Mouse (Mus musculus): ENCODE results near the gene Celf1.
"Not testable (repeated sequence)": the region's sequence is repeated elsewhere in the genome, so short reads cannot be mapped to it uniquely, and the experiment has no call there.

Celf1 gene

DNA sequence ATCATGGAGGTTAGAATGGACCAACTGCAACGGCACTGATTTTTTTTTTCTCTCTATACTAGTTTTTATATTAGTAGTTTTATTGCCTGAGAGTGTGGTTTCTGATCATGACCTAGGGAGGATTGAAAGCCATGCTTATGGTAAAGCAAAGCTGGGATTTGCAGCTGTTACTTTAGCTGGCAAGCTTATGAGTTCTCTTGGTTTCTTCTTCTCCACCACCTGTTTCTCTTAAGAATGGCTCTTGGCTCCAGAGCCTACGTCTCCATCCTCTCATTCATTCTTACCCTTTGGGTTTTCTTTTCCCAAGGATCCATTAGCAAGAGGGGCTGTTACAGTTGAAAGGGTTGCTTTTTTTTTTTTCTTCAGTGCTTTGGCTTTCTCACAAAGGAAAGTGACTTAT lies 1.6 kb downstream of the Celf1 start:
- no peak for DNase-seq

DNA sequence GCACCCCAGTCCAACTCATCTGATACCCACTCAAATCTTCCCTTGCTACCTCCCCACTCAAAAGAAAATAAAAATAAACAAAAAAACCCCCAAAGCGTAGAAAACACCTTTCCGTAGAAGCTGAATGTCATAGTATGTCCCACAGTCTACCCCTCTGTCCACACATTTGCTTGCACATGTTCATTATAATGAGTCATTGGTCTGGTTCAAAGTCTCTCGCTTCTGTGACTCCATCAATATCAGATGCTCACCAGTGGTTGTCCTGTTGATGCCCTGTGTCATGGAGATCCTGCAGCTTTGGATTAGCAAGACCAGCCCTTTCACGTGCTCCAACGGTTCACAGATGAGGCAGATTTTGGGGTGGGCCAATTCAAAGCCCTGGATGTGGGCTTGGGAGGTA lies 10.0 kb downstream of the Celf1 start:
- DNase-seq, result no peak

- DNase-seq, result no peak
Observed at GRCm38 (mm10) chr2:90950582-90951194, 10.5 kb downstream of the Celf1 start.

GRCm38 (mm10) chr2:90953461-90953860 lies 13.3 kb downstream of the Celf1 start:
- DNase-seq, result no peak

- no peak for DNase-seq
Observed at GRCm38 (mm10) chr2:90956053-90956452, 15.9 kb downstream of the Celf1 start.

GRCm38 (mm10) chr2:90958856-90959255 lies 18.7 kb downstream of the Celf1 start:
- DNase-seq, result no peak

DNA sequence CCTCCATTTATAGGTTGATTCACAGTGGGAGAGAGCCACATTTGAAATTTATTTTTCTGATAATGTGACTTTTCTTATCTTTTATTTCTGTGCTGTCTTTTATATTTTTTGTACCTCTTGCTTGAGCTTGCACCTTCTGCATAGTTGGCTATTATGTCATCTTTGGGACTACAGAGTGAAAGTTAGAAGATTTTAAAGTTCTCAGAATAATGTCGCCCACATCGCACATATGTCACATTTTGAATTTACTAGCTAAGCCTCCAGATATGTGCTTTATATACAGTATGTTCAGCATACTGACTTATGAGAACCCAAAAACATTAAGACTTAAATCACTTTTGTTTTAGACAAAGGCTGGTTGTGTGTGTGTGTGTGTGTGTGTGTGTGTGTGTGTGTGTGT lies 19.8 kb downstream of the Celf1 start:
- no peak for DNase-seq

- DNase-seq, result no peak
Observed at GRCm38 (mm10) chr2:90963304-90963703, 23.1 kb downstream of the Celf1 start.

GRCm38 (mm10) chr2:90964811-90965465 lies 24.8 kb downstream of the Celf1 start:
- DNase-seq, result peak; percentile 27

- no peak for DNase-seq
Observed at GRCm38 (mm10) chr2:90965466-90966080, 25.4 kb downstream of the Celf1 start.

GRCm38 (mm10) chr2:90970606-90971005 lies 30.4 kb downstream of the Celf1 start:
- no peak for DNase-seq

- DNase-seq, result no peak
Observed at GRCm38 (mm10) chr2:90974101-90974500, 33.9 kb downstream of the Celf1 start.

GRCm38 (mm10) chr2:90975181-90975835 lies 35.1 kb downstream of the Celf1 start:
- no peak for DNase-seq

- DNase-seq, result no peak
Observed at GRCm38 (mm10) chr2:90976590-90976989, 36.4 kb downstream of the Celf1 start.

- no peak for DNase-seq
Observed at GRCm38 (mm10) chr2:90977291-90977690, 37.1 kb downstream of the Celf1 start.

DNA sequence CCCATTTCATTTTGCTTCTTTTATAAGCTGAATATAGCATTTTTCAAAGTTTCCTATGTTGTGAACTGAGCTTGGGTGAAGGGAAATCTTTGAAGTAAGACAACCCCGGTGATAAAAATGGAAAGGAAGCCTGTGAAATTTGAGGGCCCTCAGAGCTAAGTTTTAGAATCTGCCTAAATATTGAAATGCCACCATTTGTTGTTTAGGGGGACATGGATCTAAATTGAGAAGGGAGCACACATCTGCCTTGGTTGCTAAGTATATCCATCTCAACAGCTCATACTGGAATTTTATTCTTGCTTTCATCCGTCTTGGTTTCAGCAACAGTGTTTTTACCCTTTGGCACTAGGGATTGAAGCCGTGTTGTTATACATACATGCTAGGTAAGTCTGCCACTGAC lies 45.9 kb downstream of the Celf1 start:
- DNase-seq, result no peak

GRCm38 (mm10) chr2:91008536-91008935 lies 68.4 kb downstream of the Celf1 start:
- DNase-seq, result no peak

DNA sequence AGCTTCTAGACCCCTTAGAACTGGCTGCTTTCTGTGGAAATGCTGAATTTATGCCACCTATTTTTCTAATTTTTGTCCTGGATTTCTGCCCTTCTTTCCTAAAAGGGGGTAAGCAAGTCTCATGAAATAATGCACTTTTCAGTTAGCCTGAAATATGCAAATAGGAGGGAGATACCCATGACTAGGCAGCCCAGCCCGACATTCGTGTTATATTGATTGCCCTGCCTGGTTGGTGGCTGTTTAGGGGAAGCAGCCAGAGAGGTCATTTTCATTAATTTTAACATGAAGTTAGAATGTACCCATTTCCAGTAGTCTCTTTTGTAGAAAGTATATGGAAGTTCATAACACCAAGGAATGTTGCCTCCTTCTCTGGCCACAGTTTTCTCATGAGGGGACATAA lies 73.7 kb downstream of the Celf1 start:
- DNase-seq, result no peak

GRCm38 (mm10) chr2:91015386-91015785 lies 75.2 kb downstream of the Celf1 start:
- DNase-seq, result no peak

DNA sequence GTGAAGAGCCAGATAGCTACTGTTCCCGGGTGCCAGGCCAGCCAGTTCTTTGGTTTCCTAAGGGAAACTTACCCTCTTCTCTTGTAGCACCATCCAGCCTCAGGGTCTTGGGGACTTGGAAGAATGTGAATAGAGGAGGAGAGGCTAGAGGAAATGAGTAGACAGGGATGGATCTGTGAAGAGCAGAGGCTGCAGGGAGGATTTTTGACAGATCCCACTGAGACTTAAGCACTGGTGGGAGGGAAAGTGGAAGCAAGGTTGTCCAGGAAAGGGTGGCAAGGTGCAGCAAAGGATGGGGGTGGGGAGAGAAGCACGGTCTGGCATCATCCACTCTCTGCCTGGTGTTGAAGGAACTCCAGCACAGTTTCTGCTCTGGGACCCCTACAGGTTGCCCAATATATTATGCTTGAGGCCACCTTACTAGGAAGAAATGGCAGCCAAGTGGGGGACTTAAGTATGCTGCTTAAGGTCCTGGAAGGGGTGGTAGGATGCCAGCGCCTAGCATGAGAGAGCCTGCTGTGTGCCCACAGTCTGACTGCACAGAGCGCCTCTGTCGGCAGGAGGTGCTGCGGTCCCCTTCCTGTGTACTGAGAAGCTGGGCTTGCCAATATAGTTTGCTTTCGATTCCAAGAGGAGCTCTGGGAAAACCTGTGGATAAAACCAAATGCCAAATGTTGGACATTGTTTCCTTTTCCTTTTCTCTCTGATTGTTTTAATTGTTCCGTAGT lies 78.0 kb downstream of the Celf1 start:
- no peak for DNase-seq

GRCm38 (mm10) chr2:91019911-91020310 lies 79.7 kb downstream of the Celf1 start:
- no peak for DNase-seq

- DNase-seq, result not testable (repeated sequence)
Observed at GRCm38 (mm10) chr2:91022266-91022665, 82.1 kb downstream of the Celf1 start.

- no peak for DNase-seq
Observed at GRCm38 (mm10) chr2:91023131-91023530, 82.9 kb downstream of the Celf1 start.
